Mouse (Mus musculus) fat pad, adult 2 months (tissue): Measurements from ENCODE around the gene Ppp2r5d.

Experiments
- DNase-seq: peaks from one replicate; pipeline ENCODE4 v3.0.0-alpha.2; 2011; ENCODE audit warnings: low read depth, low spot score; ENCODE audit errors: extremely low read depth

The Ppp2r5d gene

DNA sequence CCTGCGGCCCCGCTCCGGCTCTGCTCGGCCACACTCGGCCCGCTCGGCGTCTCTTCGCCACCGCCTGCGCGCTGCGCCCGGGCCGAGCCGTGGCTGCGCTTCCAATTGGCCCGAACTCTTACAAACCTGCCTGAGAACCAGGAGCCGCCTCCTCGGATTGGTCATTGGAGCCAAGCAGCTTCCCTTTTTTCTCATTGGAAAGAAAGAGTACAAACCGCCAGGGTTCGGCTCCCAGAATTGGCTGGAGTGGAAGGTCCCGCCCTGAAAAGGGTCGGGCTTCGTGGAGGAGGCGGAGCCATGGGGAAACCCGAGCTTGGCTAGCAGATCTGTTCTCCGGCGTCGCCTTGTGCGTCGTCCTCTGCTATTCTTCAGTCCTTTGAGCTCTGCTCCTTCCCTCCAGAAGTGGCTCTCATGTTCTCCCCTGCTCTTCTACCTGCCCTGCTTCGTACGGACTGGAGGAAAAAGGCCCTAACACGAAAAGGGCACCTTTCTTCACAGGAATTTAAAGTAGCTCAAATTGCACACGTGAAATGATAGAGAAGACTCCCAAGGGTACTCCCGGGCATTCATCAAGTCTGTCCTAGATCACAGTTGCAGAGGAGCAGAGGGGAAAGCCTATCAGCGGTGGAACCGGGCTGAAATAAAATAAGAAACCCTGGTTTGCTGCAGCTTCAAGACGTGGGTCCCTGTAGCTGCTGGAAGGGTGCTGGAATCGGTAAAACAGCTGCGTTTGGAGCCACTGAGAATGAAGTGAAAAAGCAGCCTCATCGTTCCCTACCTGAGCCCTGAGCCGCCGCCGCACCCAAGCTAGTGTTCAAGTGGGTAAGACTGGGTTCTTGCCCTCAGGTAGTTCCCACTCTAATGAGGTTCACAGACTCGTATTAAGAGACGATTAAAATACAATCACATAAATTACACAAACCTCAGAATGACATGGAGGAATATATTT lies at the start of gene Ppp2r5d:
TSS of gene Ppp2r5d (minus strand) at position 225 of the 949 bp plus-strand sequence.
- peak; percentile 88 for DNase-seq

DNA sequence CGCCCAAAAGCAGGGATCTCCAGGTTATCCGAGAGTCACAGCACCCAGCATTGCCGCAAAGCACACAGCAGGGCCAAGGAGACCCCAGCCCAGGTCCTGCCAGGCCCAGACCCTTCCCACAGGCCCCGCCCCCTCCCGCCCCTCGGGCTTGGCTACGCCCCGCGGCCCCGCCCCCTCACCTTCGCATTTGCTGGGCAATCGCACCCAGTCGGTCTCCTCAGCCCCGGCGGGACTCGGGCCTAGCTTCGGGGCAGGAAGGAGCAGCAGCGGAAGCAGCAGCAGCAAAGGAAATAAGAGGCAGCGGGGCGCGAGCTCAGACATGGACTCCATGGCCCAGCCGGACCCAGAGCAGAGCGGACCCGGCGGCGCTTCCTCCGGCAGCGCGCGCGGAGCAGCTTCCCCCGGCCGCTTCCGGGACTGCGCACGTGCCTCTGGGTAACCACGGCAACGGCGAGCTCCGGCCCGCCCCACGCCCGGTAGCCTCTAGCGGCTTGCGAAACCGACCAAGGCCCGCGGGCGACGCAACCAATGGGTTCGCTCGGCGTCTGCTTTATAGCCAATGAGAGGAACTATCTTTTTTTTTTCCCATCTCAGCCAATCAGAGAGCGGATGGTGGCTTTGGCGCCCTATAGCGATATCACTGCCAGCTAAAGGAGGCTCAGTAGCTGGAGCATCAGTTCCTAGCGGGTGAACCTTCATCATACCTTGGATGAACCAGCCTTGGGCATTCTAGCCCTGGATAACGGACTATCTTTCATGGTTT lies 47.1 kb upstream of the Ppp2r5d start, which contains the start of gene Cnpy3:
TSS of gene Cnpy3 (minus strand) at position 421 of the 763 bp plus-strand sequence.
- DNase-seq: no peak

DNA sequence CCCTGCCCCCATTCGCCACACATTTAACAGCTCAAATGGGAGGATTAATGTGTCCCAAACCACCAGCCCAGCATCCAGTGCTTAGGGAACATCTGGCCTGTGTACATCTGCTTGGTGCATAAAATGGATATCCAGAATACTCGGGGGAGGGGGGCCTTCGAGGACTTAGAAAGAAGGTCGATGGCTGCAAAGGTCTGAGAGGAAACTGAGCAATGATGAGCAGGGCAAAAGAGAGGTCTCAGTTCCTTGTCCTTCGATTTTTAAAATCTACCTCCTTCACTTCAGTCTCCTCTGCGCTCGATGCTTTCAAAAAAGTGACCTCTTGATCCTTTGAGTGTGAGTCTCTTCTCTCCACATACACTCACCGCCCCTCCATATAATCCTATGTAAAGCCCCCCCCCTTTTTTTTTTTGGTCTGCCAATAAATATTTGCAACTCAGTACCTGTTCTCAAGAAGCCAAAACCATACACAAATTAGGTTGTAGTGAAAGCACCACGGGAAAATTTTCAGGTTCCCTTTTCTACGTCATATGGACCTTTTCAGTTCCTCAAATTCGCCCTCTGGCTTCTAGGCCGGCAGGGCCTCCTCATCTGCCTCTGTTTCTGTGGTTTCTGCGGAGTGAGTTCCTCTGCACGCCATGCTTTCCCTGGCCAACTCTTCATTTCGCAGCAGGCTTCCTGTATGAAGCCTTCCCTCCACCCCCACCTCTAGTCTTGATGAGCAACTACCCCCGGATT lies 46.3 kb upstream of the Ppp2r5d start:
- DNase-seq: no peak

DNA sequence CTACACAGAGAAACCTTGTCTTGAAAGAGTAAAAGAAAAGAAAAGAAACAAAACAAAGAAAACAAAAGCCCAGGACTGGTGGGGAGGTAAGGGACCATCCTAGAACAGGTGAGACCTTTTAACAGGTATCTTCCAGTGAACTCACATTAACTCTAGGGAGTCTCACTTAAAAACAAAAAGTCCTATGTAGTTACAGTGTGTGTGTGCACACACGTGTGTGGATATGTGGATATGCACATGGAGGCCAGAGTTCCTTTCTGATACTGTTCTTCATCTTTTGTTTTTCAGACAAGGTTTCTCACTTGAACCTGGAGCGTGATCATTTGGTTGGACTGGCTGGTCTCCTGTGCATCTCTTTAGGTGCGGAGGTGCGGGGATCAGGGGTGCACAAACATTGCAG lies 45.7 kb upstream of the Ppp2r5d start:
- DNase-seq: no peak

DNA sequence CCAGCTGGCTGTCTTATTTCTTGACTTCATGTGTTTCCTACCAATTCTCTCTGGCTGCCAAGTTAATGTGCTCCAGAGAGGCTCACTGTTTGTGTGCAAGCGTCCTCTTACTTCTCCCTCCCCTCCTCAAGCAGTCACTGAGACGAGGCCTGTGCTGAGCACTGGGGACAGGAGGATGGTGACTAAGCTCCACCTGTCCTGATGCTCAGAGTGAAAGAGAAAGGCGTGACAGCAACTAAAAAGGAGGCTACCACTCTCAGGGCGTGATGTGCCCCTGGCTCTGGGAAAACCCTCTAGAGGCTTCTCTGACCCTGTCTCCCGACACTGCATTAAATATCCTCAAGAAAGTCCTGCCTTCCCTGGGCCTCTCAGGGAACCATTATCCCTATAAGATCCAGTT lies 44.4 kb upstream of the Ppp2r5d start:
- DNase-seq: no peak

DNA sequence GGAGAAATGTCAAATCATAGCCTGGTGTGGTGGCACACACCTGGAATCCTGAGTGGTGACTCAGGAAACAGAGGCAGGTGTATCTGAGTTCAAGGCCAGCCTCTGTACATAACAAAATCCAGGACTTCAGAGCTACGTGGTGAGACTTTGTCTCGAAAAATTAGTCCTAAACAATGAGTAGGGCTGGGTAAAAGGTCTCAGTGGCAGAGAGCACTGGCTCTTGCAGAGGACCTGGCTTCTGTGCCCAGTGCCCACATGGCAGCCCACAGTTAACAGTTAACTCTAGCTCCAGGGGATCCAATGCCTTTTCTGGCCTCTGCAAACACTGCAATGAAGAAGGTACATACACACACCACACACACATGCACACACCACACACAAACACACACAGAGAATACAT lies 42.9 kb upstream of the Ppp2r5d start:
- DNase-seq: no peak

DNA sequence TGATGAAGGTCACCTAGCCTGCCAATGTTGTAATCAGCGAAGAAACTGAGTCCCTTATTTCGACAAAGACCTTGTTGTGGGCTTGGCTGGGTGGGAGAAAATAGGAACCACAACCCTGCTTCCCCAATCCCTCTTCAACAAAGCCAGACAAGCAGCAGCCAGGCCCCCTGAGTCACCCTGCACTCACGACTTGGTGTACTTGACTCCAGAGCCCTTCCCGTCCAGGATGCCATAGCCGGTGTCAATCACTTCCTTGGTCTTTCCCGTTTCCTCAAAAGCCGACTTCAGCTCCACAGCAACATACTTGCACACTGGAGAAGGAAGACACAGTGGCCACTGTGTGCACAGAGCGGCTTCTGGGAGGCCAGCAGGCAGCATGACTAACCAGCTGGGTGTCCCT lies 42.3 kb upstream of the Ppp2r5d start:
- no peak for DNase-seq

DNA sequence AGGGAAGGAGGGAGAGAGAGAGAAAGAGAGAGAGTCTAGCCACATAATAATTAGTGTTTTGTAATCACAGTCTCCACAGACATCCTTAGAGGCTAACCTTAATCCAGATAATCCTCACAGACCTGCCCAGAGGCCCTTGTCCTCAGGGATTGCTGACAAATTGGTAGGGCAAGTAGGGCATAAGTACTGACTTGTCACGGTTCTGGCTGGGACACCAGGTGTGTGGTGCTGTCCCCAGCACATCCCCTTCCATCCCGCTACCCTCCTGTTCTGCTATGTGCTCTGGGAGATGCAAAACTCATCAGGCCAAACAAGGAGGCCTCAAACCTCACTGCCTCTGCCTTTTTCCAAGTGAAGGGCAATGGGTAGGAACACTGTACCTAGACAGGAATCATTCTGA lies 40.6 kb upstream of the Ppp2r5d start:
- DNase-seq: no peak

DNA sequence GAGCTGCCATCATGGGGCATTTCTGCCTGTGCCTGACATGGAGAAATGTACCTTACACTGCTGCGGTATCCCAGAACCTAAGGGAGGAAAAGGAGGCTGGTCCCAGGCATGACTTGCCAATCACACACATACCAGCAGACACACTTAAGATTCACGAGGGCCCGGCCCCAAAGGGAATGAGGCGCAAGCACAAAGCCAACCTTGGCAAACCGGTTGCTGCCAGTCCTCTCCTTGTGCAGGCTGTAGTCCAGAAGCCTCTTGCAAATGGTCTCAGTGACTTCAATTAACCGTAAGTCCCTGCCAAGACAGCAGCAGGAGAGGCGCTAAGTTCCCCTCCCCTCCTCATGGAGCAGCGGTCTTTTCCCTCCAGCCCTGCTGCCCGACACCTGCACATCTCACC lies 38.1 kb upstream of the Ppp2r5d start:
- no peak for DNase-seq

DNA sequence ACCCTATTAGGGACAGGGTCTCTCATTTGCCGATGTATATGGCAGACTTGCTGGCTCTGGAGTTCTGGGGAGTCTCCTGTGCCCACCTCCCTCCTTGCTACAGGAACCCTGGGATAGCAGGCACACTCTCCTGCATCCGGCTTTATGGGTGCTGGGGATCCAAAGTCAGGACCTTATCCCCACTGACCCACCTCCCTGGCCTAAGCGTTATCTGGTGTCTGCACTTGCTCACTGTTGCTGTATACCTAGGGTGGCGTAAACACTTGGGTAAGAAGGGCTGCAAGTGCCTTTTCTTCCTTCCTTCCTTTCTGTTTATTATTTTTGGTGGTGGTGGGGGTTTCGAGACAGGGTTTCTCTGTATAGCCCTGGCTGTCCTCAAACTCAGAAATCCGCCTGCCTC lies 36.4 kb upstream of the Ppp2r5d start:
- no peak for DNase-seq

DNA sequence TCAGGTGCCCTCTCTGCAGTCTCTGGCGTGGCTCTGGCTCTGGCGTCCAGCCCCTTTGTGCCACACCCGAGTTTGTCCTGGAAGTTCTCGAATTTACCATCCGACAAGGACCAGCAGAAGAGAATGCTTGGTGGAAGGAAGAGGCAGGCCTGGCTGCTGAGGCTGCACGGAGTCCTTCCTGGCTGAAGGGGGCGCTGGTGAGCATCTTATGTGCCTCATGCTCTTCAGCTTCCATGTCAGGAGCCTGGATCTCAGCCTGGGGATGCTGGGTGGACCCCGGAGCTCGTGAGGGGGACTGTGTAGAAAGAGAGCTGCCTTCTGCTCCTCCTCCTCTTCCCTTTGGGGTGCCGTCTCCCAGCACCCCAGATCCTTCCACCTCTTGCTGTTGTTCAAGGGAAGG lies 31.2 kb upstream of the Ppp2r5d start:
- no peak for DNase-seq

DNA sequence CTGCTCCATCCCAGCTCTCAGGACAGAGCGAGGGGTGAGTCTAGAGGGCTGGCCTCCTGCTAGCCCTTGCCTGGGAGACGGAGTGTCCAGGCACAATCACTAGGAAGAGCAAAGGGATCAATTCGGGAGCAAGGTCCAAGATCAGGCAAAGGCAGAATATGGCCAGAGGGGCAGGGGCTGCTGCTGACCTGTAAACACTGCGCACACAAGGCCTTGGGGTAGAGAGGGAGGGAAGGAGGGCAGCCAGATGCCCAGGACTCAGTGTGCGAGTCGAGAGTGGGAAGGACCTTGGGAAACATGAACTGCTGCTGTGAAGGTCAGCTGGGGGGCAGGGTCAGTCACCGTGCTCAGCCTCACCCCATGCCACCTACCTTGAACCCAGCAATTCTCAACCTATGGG lies 30.4 kb upstream of the Ppp2r5d start:
- no peak for DNase-seq

DNA sequence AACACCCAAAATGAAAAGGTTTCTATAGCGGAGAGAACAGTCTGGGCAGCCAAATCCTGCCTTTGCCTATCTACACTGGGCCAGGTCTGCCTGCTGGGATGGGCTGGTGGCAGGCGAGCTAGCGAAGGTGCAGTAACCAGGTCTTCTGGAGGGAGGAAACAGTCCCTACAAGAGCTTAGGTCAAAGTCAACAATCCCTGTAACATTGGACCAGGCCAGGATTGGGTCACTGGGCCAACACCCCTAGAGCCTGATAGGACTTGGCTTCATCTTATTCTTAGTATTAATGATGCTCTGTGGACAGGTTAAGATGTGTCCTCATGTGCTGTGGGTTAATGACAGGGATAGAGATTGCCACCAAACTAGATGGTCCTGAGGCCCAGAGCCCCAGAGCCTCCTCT lies 29.1 kb upstream of the Ppp2r5d start:
- DNase-seq: no peak

DNA sequence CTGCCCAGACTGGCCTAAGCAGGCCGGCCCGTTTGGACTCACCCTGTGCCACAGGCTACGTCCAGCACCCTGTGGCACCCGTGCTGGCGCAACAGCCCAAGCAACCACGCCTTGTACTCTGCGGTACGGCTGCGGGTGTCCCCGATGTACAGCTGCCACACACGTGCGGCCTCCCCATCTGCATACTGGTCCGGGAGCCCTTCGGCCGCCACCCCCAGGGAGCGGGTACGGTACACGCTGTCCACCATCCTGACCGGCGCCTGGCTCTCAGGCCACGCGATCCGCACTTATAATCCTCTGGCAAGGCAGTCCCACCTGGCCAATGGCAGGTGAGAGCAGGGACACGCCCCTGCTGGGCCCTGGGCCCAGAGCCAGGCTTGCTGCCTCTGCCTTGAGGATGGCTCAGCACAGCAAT lies 24.0 kb upstream of the Ppp2r5d start, which contains the start of gene Gnmt:
TSS of gene Gnmt (minus strand) at position 265 of the 415 bp plus-strand sequence.
- DNase-seq: no peak

DNA sequence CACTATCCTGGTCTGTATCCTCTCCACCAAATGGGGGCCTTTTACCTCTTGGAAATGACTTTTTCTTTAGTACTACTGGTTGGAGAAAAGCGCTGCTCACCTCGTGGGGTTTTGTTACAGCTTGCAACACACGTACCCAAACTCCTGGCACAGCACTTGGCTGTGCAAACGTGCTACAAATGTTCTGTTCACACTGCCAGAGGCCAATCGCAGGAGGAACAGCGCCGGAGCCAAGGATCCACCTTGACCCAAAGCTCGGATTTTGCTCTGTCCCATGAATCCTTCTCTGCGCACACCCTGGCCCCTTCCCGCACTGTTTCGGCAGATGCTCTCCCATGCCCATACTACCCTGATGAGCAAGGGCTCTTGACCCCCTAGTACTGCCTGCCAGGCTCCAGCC lies 23.6 kb upstream of the Ppp2r5d start:
- no peak for DNase-seq

DNA sequence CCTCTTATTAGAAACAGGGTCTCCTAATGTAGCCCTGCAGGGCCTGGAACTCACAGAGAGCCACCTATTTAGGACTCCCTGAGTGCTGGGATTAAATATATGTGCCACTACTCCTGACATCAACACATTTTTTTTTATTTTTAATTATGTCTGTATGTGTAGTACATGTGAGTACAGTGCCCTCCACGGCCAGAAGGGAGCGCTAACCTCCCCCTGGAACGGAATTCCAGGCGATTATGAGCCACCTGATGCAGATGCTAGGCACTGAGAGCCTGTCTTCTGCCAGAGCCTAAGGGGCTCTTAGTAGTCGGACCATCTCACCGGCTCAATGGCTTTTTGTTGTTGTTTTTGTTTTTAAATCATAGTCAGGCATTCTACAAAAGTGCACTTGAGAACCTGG lies 23.1 kb upstream of the Ppp2r5d start:
- DNase-seq: no peak

DNA sequence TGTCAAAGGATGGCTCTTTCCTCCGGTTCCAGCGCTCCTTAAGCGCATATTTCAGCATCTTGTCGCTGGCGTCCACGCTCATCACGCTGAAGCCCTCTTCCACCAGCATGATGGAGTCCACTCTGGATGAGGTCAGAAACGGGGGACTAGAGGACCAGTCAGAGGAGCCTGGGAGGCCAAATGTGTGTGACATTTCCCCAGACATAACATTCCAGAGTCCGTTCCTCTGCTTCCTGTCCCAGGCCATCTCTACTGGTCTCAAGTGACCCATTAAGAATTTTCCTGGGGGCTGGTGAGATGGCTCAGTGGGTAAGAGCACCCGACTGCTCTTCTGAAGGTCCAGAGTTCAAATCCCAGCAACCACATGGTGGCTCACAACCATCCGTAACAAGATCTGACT lies 22.4 kb upstream of the Ppp2r5d start:
- no peak for DNase-seq

DNA sequence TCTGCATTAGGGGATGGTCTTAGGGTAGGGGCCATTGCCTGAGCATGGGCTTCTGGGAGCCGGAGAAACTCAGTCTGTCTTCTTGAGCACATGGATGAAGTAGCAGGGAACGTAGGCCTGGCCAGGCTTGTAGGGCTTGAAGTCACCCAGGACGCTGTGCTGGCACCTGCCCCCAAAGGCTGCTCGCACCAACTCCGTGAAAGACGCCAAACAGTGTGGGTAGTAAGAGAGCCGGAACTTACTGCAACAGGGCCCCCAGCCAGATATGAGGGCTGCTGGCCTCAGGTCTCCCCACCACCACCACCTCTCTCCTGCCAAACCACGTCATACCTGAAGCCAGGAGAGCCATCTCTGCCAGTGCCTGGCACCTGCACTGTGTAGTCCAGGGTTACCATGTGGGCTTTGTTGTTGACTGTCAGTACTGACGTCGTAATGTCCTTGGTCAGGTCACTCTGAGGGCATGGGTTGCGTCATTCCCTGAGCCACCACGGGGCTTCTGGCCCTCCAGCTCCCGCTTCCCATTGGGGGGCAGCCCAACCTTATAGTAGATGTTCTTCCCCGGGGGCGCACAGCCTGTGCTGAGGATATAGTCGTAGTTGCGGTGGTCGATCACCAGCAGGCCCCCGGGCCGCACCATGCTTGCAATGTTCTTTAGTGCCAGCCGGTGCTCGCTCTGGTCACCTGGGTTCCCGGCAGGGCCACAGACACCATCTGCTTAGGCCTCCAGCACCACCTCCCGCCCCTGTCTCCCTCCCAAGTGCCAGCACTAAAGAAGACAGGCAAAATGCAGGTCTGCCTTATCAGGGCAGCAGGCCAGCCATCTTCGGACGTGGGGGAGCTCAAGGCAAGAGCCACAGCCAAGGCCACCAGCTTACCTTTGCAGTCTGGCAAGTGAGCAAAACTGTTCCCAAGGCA lies 21.1 kb upstream of the Ppp2r5d start:
- DNase-seq: no peak

DNA sequence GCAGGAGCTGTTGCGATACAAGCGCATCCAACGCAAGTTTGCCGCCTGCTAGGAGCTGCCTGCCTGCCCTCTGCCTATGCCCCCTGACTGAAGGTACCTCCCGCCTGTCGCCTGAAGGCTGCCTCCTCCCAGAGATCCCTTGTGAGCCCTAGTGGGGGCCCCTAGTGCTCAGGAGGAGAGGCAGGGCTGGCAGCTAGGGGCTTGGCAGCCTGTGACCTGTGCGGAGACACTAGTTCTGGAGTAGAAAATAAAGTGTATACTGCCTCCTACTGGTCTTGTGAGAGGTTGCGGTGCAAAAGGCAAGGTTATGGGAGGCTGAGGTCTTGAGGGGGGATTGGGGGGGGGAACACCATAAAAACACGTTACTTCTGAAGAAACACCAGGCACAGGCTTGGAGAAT lies 20.4 kb upstream of the Ppp2r5d start:
- DNase-seq: no peak

DNA sequence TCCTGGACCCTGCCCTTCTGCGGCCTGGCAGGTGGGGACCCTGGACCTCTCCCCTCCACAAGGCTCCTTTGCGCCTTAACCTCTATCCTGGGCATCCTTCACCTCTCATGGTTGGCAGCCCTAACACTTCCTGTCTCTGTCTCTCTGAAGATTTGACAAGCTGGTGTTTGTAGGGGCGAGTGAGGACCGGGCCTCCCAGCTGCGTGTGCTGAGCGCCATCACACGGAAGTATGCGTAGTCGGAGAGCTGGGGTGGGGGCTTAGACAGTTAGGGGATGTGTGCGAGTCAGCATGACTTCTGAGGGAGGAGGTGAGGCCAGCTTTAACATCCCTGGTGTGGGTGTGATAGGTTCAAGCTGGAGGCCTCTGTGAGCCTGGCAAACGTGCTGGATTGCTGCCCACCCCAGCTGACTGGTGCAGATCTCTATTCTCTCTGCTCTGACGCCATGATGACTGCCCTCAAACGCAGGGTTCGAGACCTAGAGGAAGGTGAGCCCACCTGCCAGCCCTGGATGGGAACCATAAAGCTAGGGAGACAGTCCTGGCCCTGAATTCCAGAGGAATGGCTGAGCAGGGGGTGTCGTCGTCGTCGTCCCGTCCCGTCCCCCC lies 19.7 kb upstream of the Ppp2r5d start:
- no peak for DNase-seq
